Mouse (Mus musculus): Measurements from ENCODE around the gene Psmg3. TPM values are rescaled to one million over a fixed set of nuclear protein-coding genes. Genes with fewer than 3 reads are reported as not detected.

Gene Psmg3
- polyA plus RNA-seq, 2 experiments from 2014 or later: 45.9 to 60.3 TPM

DNA sequence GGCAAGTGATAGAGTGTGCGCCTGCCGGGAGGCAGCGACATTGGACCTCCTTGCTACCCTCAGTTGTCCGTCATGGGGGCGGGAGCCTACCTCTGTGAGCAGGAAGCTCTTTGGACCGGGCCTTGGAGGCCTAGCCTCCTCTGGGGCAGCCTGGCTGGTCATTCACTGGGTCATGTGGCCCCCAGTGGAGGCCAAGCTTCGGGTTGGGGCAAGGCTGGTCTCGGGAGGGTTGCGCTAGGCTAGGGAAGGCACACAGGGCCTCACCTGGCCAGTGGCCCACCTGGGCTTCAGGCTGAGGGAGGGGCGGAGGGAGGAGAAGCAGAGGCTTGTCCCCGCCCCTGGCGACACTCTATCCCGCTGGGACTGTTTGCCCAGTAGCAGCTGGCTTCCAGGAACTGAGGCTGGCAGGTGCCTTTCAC lies 12.7 kb downstream of the Psmg3 start:
- no peak for ATAC-seq

DNA sequence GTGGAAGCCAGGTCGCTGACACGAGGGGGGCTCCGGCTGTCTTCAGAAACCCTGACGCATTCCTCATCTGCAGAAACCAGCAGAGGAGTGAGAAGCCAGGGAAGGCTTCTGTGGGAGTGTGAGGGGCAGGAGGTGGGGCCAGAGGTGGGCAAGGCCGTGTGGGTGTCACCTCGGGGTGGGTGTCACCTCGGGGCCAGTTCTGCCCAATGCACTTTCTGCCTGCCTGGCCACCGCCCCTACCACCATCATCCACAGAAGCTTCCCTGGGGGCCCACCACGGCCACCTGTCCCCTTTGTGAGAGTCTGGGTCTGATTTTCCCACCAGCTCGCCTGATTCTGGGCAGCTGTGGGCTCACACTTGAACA lies 13.6 kb downstream of the Psmg3 start:
- ATAC-seq: no peak

GRCm38 (mm10) chr5:139812398-139813125 lies 14.1 kb downstream of the Psmg3 start:
- no peak for ATAC-seq

DNA sequence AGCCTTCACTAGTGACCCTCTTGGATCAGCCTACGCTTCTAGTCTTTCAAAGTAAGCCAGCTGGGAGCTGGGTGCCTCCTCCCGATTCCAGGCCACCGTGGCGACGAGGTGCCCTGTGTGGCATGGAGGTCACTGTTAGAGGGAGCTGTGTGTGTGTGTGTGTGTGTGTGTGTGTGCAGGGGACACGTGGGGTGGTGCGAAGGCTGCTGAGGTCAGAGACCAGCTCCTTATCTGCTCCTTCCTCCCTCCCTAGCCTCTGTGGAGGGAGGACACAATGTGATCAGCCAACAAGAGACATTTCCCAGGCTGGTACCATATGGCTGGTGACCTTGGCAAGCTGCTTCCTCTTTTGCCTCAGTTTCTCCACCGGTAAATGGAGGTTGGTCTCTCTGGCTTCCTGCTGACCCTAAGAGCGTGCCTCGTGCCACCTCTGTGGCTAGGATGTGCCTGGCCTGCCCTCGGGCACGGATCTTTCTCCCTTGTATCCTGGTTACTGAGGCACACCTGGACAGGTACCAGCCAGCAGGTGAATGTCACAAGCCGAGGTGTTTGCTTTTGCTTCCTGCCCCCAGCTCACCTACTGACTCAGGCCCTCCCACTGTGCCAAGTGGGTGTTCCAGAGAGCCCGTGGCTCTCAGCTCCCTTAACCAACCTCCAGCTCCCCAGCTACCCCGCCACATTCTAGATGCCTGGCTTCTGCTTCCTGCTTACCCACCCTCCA lies 14.8 kb downstream of the Psmg3 start:
- ATAC-seq: no peak

- no peak for ATAC-seq
Observed at GRCm38 (mm10) chr5:139809397-139809796, 17.3 kb downstream of the Psmg3 start.

- ATAC-seq: no peak
Observed at GRCm38 (mm10) chr5:139805924-139806323, 20.8 kb downstream of the Psmg3 start.

DNA sequence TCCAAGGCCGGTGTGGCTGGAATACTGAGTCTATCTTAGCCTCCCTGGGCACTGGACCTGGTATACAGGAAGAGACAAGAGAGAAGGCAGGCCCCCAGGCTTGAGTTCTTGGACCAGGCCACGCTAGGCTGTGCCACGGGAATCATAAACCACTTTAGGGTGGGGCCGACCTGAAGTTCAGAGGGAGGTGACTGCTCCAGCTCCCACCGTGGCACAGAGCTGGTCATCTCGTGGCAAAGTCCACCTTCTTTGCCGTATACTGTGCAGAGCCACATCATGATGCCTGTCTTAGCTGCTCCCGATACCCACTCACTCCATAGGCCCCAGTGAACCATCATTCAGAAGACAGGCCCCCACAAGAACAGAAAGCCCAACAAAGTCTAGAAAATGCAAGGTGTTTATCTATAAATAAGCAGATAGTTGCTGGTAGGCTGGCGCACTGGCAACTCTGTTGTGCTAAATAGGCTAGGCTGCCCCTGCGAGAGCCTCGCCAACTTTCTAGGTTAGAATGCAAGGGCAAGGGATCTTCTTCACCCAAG lies 22.0 kb downstream of the Psmg3 start:
- ATAC-seq: no peak

DNA sequence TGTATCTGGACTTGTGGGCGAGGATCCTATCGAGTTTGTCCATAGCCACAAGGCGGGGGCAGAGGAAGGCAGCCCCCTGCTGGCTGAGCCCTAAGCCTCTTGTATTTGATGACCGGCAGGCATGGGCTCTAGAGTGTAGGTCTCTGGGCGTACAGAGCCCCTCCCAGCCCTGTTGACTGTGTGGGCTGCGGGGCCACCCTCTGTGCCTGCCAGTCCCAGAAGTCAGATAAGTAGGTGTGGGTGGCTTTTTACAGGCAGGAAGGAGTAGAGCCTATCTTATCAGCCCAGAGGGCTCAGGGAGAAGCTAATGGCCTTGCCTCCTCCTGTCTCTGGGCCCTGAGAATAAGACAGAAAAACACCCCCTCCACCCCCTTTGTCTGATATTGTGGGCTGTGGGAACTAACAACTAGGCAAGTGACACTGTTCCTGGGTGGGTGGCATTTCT lies 22.6 kb downstream of the Psmg3 start:
- ATAC-seq: no peak

- no peak for ATAC-seq
Observed at GRCm38 (mm10) chr5:139803601-139804102, 23.0 kb downstream of the Psmg3 start.

DNA sequence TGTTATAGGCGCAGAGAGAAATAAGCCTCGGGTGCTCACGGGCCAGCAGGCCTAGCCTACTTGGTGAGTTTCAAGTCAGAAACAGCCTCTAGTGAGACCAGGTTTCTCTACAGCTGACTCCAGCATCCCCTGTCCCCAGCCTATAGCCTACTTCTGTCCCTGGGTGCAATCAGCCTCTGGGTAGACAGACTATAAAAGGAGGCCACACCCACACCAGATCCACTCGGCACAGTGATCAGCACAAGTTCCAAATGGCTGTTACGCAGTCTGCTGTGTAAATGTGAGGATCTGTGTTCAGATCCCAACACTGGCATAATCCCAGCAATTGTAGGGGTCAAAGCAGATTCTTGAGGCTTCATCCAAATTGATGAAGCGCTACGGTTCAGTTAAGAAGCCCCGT lies 23.5 kb downstream of the Psmg3 start:
- no peak for ATAC-seq

DNA sequence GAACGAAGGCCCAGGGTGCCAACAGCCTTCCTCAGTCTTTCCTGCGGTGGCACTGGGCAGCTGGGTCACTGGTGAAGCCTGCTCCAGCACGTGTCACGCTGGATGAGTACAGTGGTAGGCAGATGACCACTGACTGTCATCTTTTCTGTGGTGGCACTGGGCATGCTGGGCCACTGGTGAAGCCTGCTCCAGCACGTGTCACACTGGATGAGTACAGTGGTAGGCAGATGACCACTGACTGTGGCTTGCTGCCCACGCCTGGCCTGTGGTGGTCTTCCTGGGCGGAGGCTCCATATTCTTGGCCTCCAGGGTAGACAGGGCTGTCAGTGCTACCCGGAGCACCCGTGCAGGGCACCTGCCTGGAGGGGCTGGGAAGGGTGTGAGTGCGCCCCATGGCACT lies 24.8 kb downstream of the Psmg3 start:
- ATAC-seq: no peak

DNA sequence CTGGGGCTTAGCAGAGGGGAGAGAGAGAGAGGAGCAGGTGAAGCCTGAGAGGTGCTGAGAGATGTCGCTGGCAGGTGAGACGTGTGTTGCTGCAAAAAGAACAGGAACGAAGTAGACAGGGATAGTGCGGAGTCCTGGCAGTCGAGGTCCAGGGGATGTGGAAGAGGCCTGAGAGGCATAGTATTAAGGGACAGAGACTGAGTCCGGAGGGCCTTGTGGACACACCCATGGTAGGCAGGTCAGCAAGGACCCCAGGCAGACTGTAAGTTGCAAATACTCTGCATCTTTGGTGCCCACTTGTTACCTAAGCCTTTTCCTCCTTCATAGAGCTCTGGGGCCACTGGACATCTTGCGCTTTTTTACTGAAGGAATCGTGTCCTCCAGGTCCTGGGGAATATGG lies 25.5 kb downstream of the Psmg3 start:
- no peak for ATAC-seq

- ATAC-seq: no peak
Observed at GRCm38 (mm10) chr5:139799801-139800590, 26.7 kb downstream of the Psmg3 start.

- no peak for ATAC-seq
Observed at GRCm38 (mm10) chr5:139799041-139799440, 27.6 kb downstream of the Psmg3 start.

DNA sequence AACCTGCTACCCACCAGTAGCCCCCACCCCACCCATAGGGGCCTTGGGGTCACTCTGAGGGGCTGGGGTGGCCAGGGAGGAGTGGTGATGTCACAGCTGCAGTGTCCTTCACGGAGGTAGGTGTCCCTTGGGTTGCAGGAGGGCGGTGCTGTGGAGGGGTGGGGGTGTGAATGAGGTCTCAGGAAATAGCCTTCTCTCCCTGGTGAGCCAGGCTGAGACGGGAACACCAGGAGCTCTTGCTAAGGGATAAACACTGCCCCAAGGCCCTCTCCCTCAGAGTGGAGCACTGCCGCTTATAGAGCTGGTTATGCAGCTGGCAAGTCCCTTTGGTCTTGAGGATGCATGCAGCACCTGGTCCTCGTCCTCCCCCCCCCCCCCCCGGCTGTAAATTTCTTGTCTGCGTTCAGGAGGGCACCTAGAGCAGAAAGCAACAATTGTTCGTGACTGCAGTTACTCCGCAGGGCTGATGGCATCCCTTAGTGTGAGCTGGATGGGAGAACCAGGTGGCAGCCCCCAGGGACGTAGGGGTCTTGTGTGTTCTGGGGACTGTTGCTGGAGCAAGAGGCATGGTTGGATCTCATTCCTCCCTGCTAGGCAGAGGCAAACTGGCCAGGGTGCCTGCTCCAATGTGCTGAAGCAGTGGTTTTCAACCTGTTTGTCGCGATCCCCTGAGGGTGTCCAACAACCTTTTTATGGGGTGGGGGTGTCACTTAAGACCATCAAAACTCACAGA lies 28.4 kb downstream of the Psmg3 start:
- ATAC-seq: no peak

DNA sequence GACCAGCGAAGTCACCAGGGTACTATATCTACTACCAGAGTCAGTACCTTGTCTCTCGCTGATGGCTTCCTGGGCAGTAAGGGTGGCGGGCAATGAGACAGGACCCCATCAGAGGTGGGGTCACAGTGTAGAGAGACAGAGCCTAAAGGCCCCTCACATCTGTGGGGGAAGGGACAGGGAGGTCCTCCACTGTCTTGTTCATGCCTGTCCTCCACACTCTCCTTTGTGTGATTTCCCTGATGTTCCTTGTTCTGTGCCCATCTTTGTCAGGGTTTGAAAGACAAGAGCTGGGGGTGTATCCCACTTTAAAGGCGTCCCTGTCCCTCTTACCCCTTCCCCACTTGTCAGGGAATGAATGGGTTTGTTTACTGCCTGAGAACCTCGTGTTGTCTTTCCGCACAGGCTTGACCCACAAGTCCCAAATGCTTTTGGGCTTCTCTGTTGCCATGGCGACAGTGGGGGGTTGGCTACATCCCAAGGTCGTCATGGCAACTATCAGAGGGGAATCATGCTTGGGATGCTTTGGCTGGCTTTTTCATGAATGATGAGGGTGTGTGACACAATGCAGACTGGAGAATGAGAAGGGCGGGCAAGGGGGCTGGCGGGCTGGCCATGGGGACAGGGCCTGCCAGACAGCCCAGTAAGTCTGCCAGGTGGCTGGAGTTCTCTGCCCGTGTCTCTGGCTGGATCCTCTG lies 29.1 kb downstream of the Psmg3 start:
- no peak for ATAC-seq

GRCm38 (mm10) chr5:139796900-139797299 lies 29.8 kb downstream of the Psmg3 start:
- ATAC-seq: no peak

- ATAC-seq: no peak
Observed at GRCm38 (mm10) chr5:139796001-139796620, 30.6 kb downstream of the Psmg3 start.

DNA sequence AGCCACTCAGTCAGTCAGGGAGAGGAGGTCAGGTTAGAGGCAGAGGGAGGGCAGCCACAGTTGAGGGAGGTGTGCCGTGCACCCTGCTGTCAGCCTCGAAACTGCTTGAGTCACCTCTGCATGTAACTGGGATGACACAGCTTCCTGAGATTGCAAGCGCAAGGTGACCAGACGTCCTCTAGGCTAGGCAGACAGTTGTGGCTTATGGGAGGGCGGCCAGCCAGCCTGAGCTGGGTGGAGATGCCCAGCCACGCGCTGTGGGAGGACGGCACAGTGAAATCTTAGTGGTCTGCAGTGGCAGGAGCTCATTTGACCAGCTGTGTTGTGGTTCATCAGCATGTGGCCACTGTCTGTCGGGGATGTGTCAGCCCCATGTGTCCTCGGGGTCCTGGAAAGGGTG lies 31.7 kb downstream of the Psmg3 start:
- no peak for ATAC-seq

DNA sequence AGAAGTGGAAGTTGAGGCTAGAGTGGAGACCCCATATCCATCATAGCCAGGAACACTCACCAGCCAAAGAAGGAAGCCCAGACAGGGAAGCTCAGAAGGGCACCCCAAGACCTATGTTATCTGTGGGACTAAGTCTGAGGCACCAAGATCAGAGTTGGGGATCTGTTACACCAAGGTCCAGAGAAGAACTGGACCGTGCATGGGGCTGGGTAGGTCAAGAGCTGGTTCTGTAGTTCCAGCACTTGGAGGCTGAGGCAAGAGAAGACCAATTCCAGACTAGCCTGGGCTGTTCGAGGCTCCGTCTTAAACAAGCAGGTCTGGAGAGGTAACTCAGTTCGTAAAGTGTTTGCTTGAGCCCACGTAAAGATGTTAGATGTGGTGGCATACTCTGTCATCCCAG lies 32.5 kb downstream of the Psmg3 start:
- no peak for ATAC-seq

Data from CD4-positive, CD25-positive, alpha-beta regulatory T cell, adult 4 months (primary cell).